Mouse (Mus musculus) hindbrain, embryonic 11.5 days (tissue): ENCODE results near the gene Gm29776. TPM values are rescaled to one million over a fixed set of nuclear protein-coding genes. Genes with fewer than 3 reads are reported as not detected.

Experiments
- ATAC-seq: fragments of 200-750 bp; cut with Nextera tagmentation; 2 replicates; pipeline ENCODE4 v1.8.0; 2017; ENCODE audit warnings: mild to moderate bottlenecking, moderate TSS enrichment, moderate library complexity; ENCODE audit not compliant: low FRiP score
- DNase-seq: peaks from one replicate; pipeline ENCODE4 v3.0.0-alpha.2; 2015; ENCODE audit warnings: low spot score
- H3K27ac ChIP-seq: fragments of 300-500 bp; sonication (generic); 2 replicates; pipeline ENCODE4 v1.5.1; 2014; ENCODE audit warnings: mild to moderate bottlenecking, low read depth, low read length
- H3K27me3 ChIP-seq: fragments of 300-500 bp; sonication (generic); 2 replicates; pipeline ENCODE4 v1.6.1; 2014; ENCODE audit warnings: mild to moderate bottlenecking, low read length, moderate library complexity, mixed read lengths; ENCODE audit not compliant: control insufficient read depth, insufficient read depth
- H3K36me3 ChIP-seq: fragments of 300-500 bp; sonication (generic); 2 replicates; pipeline ENCODE4 v1.6.1; 2014; ENCODE audit warnings: mild to moderate bottlenecking, low read length, moderate library complexity, mixed read lengths; ENCODE audit not compliant: control insufficient read depth, insufficient read depth
- H3K4me1 ChIP-seq: fragments of 300-500 bp; sonication (generic); replicated peaks from 2 replicates; pipeline ENCODE4 v1.6.1; 2014; ENCODE audit warnings: low read length, mixed read lengths; ENCODE audit not compliant: control insufficient read depth, insufficient read depth
- H3K4me2 ChIP-seq: fragments of 300-500 bp; sonication (generic); replicated peaks from 2 replicates; pipeline ENCODE4 v1.6.1; 2014; ENCODE audit warnings: mild to moderate bottlenecking, low read depth, low read length
- H3K4me3 ChIP-seq: fragments of 300-500 bp; sonication (generic); 2 replicates; pipeline ENCODE4 v1.5.1; 2014; ENCODE audit warnings: low read depth, low read length
- H3K9ac ChIP-seq: fragments of 300-500 bp; sonication (generic); 2 replicates; pipeline ENCODE4 v1.6.1; 2014; ENCODE audit warnings: low read depth, low read length
- H3K9me3 ChIP-seq: fragments of 300-500 bp; sonication (generic); 2 replicates; pipeline ENCODE4 v1.6.1; 2016; ENCODE audit warnings: low read length; ENCODE audit not compliant: control insufficient read depth
- WGBS: fragments of 180-500 bp; shearing (Covaris S2); extraction: QIAGEN DNeasy Blood & Tissue Kit; methylation state at CpG from one replicate; pipeline ENCODE4 v1.1.7; 2014; 5-methylcytosine and 5-hydroxymethylcytosine counted together
- polyA plus RNA-seq: library from polyadenylated mRNA; unstranded; fragments of >200 nt; fragmentation: Nextera tagmentation; extraction: Ambion mirVana; gene quantifications from 2 replicates; pipeline ENCODE4 v1.2.1, GENCODE M21; 2014

Gene Gm29776
- 0.06 TPM in 2 replicates for polyA plus RNA-seq

DNA sequence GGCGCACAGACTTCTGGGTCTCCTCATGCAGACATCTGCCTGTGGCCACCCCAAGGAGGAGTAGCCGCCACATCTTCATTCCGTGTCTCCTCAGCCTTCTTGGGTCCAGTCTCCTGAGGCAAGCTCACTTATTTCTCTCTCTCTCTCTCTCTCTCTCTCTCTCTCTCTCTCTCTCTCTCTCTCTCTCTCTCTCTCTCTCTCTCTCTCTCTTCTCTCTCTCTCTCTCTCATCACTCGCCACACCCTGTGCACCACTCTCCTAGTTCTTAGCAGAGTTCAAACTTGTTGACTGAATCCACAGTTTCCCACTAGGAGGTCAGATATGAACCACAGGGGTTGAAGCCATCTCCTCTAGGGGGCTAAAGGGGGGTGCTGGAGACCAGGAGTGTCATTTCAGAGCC lies at the start of gene Gm29776:
Gm29776 (minus strand) TSS at position 101 of the 400 bp plus-strand sequence.
- no peak within 1 kb of the TSS for H3K4me3 ChIP-seq
- DNase-seq (no peak), ATAC-seq (no peak)
- H3K4me2 ChIP-seq = no peak within 1 kb of the TSS
- no peak within 1 kb of the TSS for H3K27ac ChIP-seq
- H3K36me3 ChIP-seq = no peaks in the 10 kb centered on the region
- H3K9ac ChIP-seq = no peak within 1 kb of the TSS
- H3K4me1 ChIP-seq = no peaks in the 10 kb centered on the region
- H3K27me3 ChIP-seq = no peaks in the 10 kb centered on the region
- WGBS = 72% methylated on average over 4 of the region's 4 CpGs
- no peaks in the 10 kb centered on the region for H3K9me3 ChIP-seq

DNA sequence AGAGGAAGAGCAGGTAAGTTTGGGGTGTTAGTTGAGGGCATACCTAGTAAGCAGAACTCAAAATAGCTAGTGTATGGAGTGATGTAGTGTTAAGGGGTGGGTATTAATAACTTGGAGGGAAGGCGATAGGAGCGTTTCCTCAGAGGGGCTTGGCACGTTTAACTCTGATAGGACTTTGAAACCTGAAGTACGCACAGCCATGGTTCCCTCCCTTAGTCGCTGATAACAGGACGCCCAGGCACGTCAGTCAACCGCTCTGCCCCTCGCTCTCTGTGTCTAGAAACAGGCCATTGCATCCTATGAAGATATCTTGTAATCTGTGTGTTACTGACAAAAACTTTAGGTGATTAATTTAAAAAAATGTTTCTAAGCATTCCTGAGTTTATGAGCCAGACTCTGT lies 47.4 kb upstream of the Gm29776 start:
- Histone ChIP-seq H3K4me1 (no peaks in the 10 kb centered on the region), H3K27ac (no peak overlapping the region), H3K9me3 (no peaks in the 10 kb centered on the region), H3K36me3 (no peaks in the 10 kb centered on the region), H3K27me3 (no peaks in the 10 kb centered on the region), H3K4me2 (no peak overlapping the region), H3K4me3 (no peak overlapping the region), H3K9ac (no peak overlapping the region)
- DNase-seq = no peak
- no peak for ATAC-seq
- 94% methylated on average over 9 of the region's 9 CpGs for whole genome bisulfite sequencing

DNA sequence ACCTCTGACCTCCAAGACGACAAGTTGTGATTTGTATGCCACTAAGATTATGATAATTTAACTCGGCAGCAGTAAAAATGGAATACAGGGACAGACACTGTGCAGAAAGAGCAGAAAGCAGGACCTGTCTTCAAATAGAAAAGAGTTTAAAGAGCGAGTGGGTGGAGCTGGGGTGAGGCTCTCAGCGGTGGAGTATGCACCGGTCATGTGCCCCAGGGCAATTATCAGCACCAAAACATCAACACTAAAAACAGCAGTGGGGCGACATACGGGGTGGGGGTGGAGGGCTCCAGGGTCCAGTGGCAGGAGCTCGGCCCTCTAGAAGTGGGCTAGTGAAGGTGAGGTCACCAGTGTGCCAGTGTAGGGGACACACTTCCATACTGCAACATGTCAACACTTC lies 45.8 kb upstream of the Gm29776 start:
- Histone ChIP-seq H3K4me1 (no peaks in the 10 kb centered on the region), H3K9me3 (no peaks in the 10 kb centered on the region), H3K27me3 (no peaks in the 10 kb centered on the region), H3K4me2 (no peak overlapping the region), H3K4me3 (no peak overlapping the region), H3K27ac (no peak overlapping the region), H3K9ac (no peak overlapping the region), H3K36me3 (no peaks in the 10 kb centered on the region)
- WGBS = 65% methylated on average over 8 of the region's 8 CpGs
- ATAC-seq = no peak
- DNase-seq = no peak

DNA sequence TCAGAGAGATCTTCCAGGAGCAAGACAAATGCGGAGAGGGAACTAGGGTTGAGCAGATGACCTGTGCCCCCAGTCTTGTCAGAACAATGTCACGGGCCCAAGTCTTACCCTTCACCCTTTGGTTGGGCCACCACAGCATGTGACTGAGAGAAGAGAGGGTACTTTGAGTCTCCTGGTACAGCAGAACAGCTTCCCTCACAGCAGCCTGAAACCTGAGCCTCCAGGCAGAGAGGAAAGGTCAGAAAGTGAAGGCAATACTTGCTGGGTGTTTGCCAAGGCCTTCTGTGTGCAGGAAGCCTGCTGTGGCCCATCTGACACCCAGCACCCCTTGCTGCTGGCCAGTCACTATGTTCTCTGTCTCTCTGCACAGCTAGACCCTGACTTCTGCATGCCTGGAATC lies 43.7 kb upstream of the Gm29776 start:
- H3K4me1 ChIP-seq = no peaks in the 10 kb centered on the region
- no peak overlapping the region for H3K27ac ChIP-seq
- no peaks in the 10 kb centered on the region for H3K36me3 ChIP-seq
- no peak overlapping the region for H3K9ac ChIP-seq
- no peak overlapping the region for H3K4me3 ChIP-seq
- no peak for DNase-seq
- H3K4me2 ChIP-seq = no peak overlapping the region
- ATAC-seq = no peak
- WGBS = 67% methylated on average over 2 of the region's 2 CpGs
- no peaks in the 10 kb centered on the region for H3K9me3 ChIP-seq
- no peaks in the 10 kb centered on the region for H3K27me3 ChIP-seq

DNA sequence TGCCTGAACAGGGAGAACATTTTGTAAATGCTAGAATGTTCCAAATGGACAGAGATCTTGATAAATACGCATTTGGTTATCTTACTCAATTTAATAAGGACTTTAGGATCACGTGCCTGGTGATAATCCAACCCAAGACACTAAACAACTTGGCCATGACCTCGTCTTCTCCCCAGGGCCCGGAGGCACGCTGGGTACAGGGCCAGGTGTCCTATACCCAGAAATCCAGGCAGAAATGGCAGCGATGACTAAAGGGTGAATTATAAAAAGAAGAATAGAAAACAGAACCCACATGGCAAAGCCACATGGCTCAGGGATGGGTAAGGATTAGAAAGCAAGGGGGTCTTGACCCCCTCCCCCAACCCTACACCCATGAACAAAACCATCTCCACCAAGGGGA lies 43.1 kb upstream of the Gm29776 start:
- no peaks in the 10 kb centered on the region for H3K36me3 ChIP-seq
- DNase-seq (no peak), ATAC-seq (no peak)
- WGBS = 91% methylated on average over 6 of the region's 6 CpGs
- H3K27me3 ChIP-seq = no peaks in the 10 kb centered on the region
- H3K27ac ChIP-seq = no peak overlapping the region
- no peaks in the 10 kb centered on the region for H3K4me1 ChIP-seq
- H3K9ac ChIP-seq = no peak overlapping the region
- no peak overlapping the region for H3K4me3 ChIP-seq
- no peaks in the 10 kb centered on the region for H3K9me3 ChIP-seq
- H3K4me2 ChIP-seq = no peak overlapping the region

DNA sequence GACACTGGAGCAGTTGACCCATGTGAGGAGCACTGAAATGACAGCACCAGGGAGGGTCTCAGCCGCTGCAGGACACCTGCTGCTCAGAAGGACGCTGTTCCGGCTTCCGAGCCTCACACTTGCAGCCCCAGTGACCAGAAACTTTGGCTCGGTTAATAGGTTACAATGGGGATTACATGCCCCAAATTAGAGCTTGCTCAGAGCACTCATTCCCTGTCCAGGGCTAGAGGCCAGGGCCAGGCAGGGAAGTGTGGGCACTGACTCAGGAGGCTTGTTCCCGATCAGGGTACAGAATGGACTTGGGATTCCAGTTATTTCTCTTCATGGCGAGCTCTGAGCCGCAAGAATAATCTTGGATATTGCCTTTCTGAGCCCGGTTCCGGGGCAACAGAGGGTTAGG lies 39.0 kb upstream of the Gm29776 start:
- DNase-seq = no peak
- no peak overlapping the region for H3K4me3 ChIP-seq
- ATAC-seq = no peak
- H3K27me3 ChIP-seq = no peaks in the 10 kb centered on the region
- no peak overlapping the region for H3K4me2 ChIP-seq
- H3K27ac ChIP-seq = no peak overlapping the region
- no peaks in the 10 kb centered on the region for H3K9me3 ChIP-seq
- WGBS = 71% methylated on average over 10 of the region's 10 CpGs
- H3K4me1 ChIP-seq = no peaks in the 10 kb centered on the region
- H3K9ac ChIP-seq = no peak overlapping the region
- no peaks in the 10 kb centered on the region for H3K36me3 ChIP-seq

DNA sequence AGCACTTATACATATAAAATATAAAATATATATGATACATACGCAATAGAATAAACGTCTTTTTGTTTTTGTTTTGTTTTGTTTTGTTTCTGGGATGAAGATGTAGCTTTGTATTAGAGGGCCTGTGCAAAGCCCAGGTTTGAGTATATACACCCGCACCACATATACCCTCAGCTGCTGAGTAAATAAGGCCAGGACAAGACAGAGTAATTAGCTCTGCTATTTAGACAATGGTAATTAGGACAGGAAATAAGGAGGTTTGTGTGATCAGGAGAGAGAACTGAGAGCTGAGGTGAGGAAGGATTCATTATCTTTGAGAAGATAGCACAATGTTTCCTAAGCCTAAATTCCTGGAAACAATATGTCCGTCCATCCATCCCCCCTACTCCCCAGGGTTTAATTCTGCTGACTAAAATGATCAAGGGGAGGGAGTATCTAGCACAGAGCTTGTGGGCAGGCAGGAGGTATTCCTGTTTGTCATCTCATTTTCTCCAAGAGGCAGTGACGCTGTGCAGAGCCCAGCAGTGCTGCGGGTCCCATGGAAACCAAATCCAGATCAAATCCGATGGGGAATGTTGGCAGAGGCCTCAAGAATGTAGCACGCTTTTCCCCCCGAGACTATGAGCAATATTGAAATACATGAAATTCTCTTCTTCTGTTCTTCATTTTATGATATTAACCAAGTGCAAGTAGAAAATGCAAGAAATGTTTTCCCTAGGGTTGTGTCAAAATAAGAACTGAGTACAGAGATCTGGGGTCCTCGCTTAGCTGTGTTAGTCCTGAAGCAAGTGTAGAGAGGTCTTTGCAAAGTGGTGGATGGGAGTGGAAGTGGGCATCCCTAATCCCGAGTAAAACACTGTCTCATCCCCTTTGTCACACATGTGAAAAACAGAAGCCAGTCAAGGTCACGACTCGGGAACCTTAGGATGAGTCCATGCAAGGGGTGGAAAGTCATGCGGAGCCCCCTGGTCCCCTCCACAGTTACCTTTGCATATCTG lies 38.2 kb upstream of the Gm29776 start:
- Histone ChIP-seq H3K4me3 (no peak overlapping the region), H3K9me3 (no peaks in the 10 kb centered on the region), H3K4me1 (no peaks in the 10 kb centered on the region), H3K36me3 (no peaks in the 10 kb centered on the region), H3K4me2 (no peak overlapping the region), H3K27me3 (no peaks in the 10 kb centered on the region), H3K27ac (no peak overlapping the region), H3K9ac (no peak overlapping the region)
- 73% methylated on average over 14 of the region's 14 CpGs for WGBS
- no peak for DNase-seq
- ATAC-seq = no peak

DNA sequence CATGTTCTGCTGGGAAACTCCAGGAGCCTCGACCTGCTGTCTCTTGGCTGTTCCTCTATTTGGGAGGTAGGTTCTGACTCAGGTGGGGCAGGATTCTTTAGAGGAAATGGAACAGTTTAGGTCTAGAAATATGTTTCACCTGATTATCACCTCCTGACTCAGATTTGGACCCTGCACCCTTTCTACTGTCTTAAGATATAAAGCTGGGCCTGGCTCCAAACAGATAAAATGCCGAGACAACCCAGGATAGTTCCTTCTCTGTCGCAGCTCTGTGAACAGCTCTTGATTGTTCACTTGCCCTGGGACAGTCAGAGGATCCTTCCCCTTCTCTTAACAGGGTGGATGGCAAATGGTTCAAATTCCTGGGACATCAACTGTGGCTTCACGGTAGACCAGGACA lies 36.6 kb upstream of the Gm29776 start:
- H3K27me3 ChIP-seq = no peaks in the 10 kb centered on the region
- no peak overlapping the region for H3K9ac ChIP-seq
- 72% methylated on average over 4 of the region's 4 CpGs for WGBS
- no peak overlapping the region for H3K27ac ChIP-seq
- ATAC-seq (no peak), DNase-seq (no peak)
- no peaks in the 10 kb centered on the region for H3K9me3 ChIP-seq
- H3K4me1 ChIP-seq = no peaks in the 10 kb centered on the region
- no peak overlapping the region for H3K4me2 ChIP-seq
- no peaks in the 10 kb centered on the region for H3K36me3 ChIP-seq
- no peak overlapping the region for H3K4me3 ChIP-seq

DNA sequence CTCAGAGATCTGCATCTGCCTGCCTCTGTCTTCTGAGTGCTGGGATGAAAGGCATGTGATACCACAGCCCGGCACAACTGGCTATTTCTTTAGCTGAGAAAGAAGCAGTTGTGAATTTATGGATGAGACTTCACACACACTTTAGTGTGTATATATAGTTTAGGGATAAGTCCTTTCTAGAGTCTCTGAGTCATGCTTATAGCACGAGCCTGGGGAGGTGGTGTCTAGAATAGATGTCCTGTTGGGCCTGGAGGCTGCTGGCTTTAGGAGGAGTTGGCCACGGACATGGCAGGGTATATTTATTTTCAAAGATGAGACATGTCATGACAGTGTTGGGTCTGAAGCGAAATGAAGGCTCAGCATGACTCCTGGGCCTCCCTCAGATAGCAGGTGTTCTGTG lies 35.4 kb upstream of the Gm29776 start:
- Histone ChIP-seq H3K9me3 (no peaks in the 10 kb centered on the region), H3K36me3 (no peaks in the 10 kb centered on the region), H3K27me3 (no peaks in the 10 kb centered on the region), H3K27ac (no peak overlapping the region), H3K4me1 (no peaks in the 10 kb centered on the region), H3K4me3 (no peak overlapping the region), H3K9ac (no peak overlapping the region), H3K4me2 (no peak overlapping the region)
- no peak for ATAC-seq
- 82% methylated on average over 4 of the region's 4 CpGs for WGBS
- DNase-seq = no peak
